Mouse (Mus musculus) embryonic facial prominence, embryonic 15.5 days (tissue): ENCODE measurements around the gene Trim2. TPM values are rescaled to one million over a fixed set of nuclear protein-coding genes. Genes with fewer than 3 reads are reported as not detected.
A peak's percentile ranks its signal among the peaks of the same experiment; 100 is the strongest.

Experiments used
- ATAC-seq: fragments of 200-750 bp; cut with Nextera tagmentation; 2 replicates; pipeline ENCODE4 v1.8.0; 2017; ENCODE audit warnings: low read depth, moderate TSS enrichment; ENCODE audit not compliant: insufficient number of reproducible peaks, low FRiP score, low TSS enrichment
- H3K27ac ChIP-seq: fragments of 300-500 bp; sonication (generic); replicated peaks from 2 replicates; pipeline ENCODE4 v1.5.1; 2015; ENCODE audit warnings: mild to moderate bottlenecking, inconsistent platforms
- H3K27me3 ChIP-seq: fragments of 300-500 bp; sonication (generic); 2 replicates; pipeline ENCODE4 v1.6.1; 2015; ENCODE audit warnings: inconsistent platforms
- H3K36me3 ChIP-seq: fragments of 300-500 bp; sonication (generic); 2 replicates; pipeline ENCODE4 v1.6.1; 2015; ENCODE audit warnings: mild to moderate bottlenecking, inconsistent platforms
- H3K4me1 ChIP-seq: fragments of 300-500 bp; sonication (generic); 2 replicates; pipeline ENCODE4 v1.6.1; 2015; ENCODE audit warnings: inconsistent platforms
- H3K4me2 ChIP-seq: fragments of 300-500 bp; sonication (generic); replicated peaks from 2 replicates; pipeline ENCODE4 v1.6.1; 2015; ENCODE audit warnings: mild to moderate bottlenecking, inconsistent platforms
- H3K4me3 ChIP-seq: fragments of 300-500 bp; sonication (generic); replicated peaks from 2 replicates; pipeline ENCODE4 v1.5.1; 2015; ENCODE audit warnings: mild to moderate bottlenecking, inconsistent platforms
- H3K9ac ChIP-seq: fragments of 300-500 bp; sonication (generic); 2 replicates; pipeline ENCODE4 v1.6.1; 2015; ENCODE audit warnings: inconsistent platforms
- H3K9me3 ChIP-seq: fragments of 300-500 bp; sonication (generic); replicated peaks from 2 replicates; pipeline ENCODE4 v1.6.1; 2016; ENCODE audit warnings: inconsistent platforms
- WGBS: fragments of 180-500 bp; shearing (Covaris S2); methylation state at CpG from one replicate; pipeline ENCODE4 v1.1.7; 2015; 5-methylcytosine and 5-hydroxymethylcytosine counted together
- polyA plus RNA-seq: library from polyadenylated mRNA; unstranded; fragments of >200 nt; fragmentation: Nextera tagmentation; extraction: Ambion mirVana; gene quantifications from 2 replicates; pipeline ENCODE4 v1.2.1, GENCODE M21; 2015

The Trim2 gene
- 29.5 and 31.0 TPM in 2 replicates for polyA plus RNA-seq

DNA sequence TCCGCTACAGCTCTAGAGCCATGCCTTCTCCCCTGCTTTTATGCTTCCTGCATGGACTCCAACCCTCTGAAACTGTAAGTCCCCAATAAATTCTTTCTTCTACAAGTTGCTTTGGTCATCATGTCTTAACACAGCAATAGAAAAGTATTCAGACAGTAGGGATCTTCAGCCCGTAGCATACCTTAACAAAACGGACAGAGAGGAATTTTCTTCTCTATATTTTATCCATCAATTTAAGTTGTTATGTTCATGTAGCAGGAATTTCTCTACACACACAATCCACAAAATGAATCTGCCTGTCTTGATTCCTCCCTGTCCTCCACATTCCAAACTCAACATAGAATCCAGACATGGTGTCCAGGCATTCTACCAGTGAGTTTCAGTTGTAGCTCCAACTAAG lies at the start of gene Trim2:
Trim2 (minus strand) TSS at position 101 of the 400 bp plus-strand sequence.
- no peak within 1 kb of the TSS for H3K27ac ChIP-seq
- no peak within 1 kb of the TSS for H3K4me3 ChIP-seq
- H3K9me3 ChIP-seq: no peaks in the 10 kb centered on the region
- 96% methylated on average over 3 of the region's 3 CpGs for WGBS
- no peak for ATAC-seq
- no peak within 1 kb of the TSS for H3K4me2 ChIP-seq
- no peaks in the 10 kb centered on the region for H3K36me3 ChIP-seq
- peaks cover 18% of the 10 kb centered on the region for H3K4me1 ChIP-seq
- H3K9ac ChIP-seq: no peak within 1 kb of the TSS
- H3K27me3 ChIP-seq: peaks cover 39% of the 10 kb centered on the region

DNA sequence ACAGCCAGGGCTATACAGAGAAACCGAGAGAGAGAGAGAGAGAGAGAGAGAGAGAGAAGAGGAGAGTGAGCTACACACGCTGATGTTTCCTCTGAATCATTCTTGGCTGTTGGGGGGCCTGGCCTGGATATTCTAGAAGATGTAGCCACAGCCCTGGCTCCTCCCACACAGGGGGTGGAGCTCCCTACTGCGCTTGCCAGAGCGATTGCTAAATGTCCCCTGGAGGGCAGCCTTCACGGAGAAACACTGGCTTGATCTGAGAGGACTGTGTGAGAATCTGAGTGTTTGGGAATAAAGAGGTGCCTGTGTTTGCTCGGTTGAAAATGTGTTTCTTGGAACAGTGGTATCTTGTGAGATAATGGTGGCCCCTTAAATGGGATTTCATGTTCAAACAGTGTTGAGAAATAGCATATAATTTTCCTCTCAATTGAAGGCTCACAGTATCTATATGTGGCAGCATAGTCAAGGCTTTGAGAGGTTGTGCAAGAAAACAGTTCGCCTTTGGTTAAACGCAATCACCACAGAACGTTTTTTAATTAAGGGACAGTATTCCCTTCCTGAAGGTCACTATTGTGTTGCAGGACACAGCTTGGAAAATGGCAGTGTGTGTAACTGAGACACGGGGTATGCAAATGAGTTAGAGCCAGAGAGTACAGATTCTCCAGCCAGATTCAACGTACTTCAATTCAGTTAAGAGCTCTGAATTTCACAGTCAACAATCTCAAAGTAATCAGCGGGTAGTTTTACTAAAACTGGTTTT lies 49.4 kb upstream of the Trim2 start:
- Histone ChIP-seq H3K27ac (peak overlapping the region; percentile 28; the same call in 1 of the 2 replicates), H3K4me2 (no peak overlapping the region), H3K9me3 (no peaks in the 10 kb centered on the region), H3K4me3 (no peak overlapping the region), H3K36me3 (no peaks in the 10 kb centered on the region), H3K4me1 (0 out of 2 replicates have a peak, but pooled peaks cover 2% of the 10 kb centered on the region), H3K9ac (no peak overlapping the region), H3K27me3 (no peaks in the 10 kb centered on the region)
- ATAC-seq: peak; percentile 47; the same call in 1 of the 2 replicates
- 42% methylated on average over 12 of the region's 12 CpGs for WGBS

DNA sequence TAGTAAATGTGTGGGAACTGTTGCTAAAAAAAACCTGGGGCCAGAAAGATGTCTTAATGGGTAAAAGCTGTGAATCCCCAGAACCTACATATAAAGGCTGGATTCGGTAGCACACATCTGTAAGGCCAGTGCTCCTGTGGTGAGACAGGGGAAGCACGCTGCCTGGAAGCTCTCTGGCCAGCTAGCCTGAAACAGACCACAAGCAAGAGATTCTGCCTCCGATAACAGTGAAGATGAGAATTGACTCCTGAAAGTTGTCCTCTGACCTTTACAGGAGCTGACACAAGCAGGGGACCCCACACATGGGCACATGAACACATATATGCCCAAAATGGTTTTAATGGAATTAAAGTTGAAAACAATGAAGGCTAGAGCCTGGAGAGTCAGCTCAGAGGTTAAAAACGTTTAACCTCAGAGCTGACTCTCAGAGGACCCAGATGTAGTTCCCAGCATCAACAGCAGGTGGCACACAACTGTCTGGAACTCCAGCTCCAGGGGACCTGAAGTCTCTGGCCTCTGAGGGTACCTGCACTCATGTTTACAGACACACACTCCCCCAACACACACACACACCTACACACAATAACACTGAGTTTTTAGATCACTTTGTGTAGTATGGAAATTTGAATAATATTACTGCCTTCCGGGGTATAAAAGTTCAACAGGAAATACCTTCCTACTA lies 45.8 kb upstream of the Trim2 start:
- 40% methylated on average over 5 of the region's 5 CpGs for WGBS
- H3K27ac ChIP-seq: no peak overlapping the region
- no peak overlapping the region for H3K4me2 ChIP-seq
- H3K4me1 ChIP-seq: 0 out of 2 replicates have a peak, but pooled peaks cover 2% of the 10 kb centered on the region
- H3K9ac ChIP-seq: no peak overlapping the region
- ATAC-seq: no peak
- no peaks in the 10 kb centered on the region for H3K27me3 ChIP-seq
- H3K9me3 ChIP-seq: no peaks in the 10 kb centered on the region
- H3K4me3 ChIP-seq: no peak overlapping the region
- no peaks in the 10 kb centered on the region for H3K36me3 ChIP-seq

DNA sequence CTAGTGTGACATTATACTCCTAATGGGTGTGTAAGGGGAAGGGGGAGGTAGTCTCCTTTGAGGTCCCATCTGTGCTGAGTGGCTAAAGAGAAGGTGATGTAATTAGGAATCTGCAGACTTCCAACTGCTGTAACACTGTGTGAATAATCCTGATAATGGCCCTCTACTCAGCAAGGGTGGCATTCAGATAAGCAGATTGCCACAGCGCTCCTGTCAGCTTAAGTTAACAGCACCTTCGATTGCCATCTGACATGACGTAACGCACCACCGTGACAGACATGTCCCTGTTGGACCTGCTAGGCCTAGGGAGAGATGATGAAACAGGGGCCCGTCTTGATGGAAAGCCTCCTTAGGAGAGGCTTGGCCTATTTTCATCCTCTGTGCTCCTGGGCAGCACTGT lies 43.6 kb upstream of the Trim2 start:
- peaks cover 12% of the 10 kb centered on the region; the same call in 1 of the 2 replicates for H3K4me1 ChIP-seq
- ATAC-seq: 0 out of 2 replicates have a peak, but pooled peaks have one; percentile 13
- no peak overlapping the region for H3K4me2 ChIP-seq
- WGBS: 76% methylated on average over 6 of the region's 6 CpGs
- H3K4me3 ChIP-seq: no peak overlapping the region
- H3K9me3 ChIP-seq: no peaks in the 10 kb centered on the region
- no peak overlapping the region for H3K9ac ChIP-seq
- no peak overlapping the region; the same call in 1 of the 2 replicates for H3K27ac ChIP-seq
- H3K27me3 ChIP-seq: no peaks in the 10 kb centered on the region
- no peaks in the 10 kb centered on the region for H3K36me3 ChIP-seq

DNA sequence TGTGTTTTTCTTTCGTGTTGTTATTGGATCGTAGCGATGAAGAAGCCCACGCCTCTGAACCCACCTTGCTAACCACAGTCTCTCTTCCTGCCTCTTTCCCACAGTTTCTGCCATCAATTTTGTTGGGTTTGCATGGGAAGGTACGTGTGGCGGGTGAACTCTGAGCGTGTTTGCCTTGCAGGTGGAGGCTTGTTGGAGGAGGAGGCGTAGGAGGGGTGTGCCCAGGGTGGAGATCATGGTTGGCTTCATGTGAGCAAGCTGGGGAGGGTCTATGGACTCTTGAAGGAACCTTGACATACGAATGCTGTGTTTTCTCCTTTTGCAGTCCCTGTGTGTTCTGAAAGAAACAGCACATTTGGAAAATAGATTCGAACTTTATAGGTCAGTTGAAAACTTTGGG lies 43.1 kb upstream of the Trim2 start:
- Histone ChIP-seq H3K4me3 (no peak overlapping the region), H3K4me2 (no peak overlapping the region)

DNA sequence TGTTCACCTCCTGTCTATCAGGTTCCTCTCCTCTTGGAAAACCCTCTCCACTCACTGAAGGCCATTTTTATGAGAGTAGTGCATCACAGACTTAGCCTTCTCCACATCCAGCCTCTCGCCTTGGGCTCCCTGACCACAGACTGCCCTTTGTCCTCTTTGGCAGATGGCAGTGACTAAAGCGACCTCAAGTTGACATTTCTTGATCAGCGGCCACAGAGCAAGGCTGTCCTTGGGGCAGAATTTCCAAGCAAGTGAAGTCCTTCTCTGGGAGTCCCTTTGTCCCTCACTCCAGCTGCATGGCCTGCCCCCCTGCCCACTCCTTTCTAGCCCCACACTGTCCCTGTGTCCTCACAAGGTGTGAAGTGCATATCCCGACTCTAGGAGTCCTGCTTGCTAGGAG lies 40.7 kb upstream of the Trim2 start:
- no peak for ATAC-seq
- 60% methylated on average over 4 of the region's 4 CpGs for WGBS
- no peak overlapping the region; the same call in 1 of the 2 replicates for H3K27ac ChIP-seq

More for the DNA sequence above, 43.1 kb upstream of the Trim2 start:
- WGBS: 76% methylated on average over 10 of the region's 10 CpGs
- no peaks in the 10 kb centered on the region for H3K36me3 ChIP-seq
- peaks cover 18% of the 10 kb centered on the region; the same call in 1 of the 2 replicates for H3K4me1 ChIP-seq
- H3K9me3 ChIP-seq: no peaks in the 10 kb centered on the region
- no peak for ATAC-seq
- no peak overlapping the region for H3K9ac ChIP-seq
- no peaks in the 10 kb centered on the region for H3K27me3 ChIP-seq
- no peak overlapping the region; the same call in 1 of the 2 replicates for H3K27ac ChIP-seq

DNA sequence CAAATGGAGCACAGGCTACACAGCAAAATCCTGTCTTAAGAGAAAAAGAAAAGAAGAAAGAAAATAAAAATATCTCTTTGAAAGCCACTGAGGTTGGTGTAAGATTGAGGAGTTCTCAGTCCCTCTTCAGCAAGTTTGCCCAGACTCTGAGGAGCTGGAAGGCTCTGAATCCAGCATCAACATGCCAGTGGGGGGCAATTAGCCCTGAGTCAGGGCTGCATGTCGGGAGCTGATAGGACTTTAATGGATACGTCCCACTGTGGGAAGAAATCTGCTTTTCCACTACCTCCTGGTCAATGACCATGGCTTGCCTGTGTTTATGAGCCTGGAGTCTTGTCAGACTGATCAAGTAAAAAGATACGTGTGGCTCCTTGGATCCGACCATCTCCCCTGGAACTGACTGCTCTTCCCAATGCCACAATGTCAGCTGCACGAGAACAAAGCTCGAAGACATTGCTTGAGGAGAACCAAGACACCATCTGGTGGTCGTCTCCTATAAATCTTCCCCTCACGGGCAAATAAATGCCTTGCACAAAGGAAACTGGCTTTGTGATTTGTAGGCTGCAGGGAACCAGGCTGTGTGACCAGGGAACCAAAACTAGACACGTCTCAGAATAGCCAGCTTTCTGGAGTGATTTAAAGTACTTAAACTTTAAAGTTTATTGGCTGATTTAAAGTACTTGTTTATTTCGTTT lies 39.9 kb upstream of the Trim2 start:
- 37% methylated on average over 10 of the region's 10 CpGs for WGBS

More for the DNA sequence above, 40.7 kb upstream of the Trim2 start:
- H3K4me2 ChIP-seq: no peak overlapping the region
- peaks cover 21% of the 10 kb centered on the region; the same call in 1 of the 2 replicates for H3K4me1 ChIP-seq
- no peaks in the 10 kb centered on the region for H3K36me3 ChIP-seq
- no peak overlapping the region for H3K4me3 ChIP-seq
- H3K27me3 ChIP-seq: no peaks in the 10 kb centered on the region
- no peaks in the 10 kb centered on the region for H3K9me3 ChIP-seq
- H3K9ac ChIP-seq: no peak overlapping the region

DNA sequence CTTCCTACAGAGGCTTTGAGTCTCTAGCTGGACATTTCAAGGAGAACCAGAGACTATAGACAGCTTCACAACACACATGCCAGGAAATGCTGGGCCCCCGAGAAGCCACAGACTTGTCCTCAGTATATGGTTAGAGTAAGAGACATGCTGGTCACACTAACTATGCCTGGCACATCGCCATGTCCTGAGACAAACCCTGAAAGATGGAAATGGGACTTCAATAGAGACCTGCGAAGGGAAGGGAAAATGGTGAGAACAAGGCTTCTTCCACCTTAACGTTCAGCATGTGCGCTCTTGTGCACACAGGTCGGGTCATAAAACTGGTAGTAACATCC lies 38.9 kb upstream of the Trim2 start:
- Histone ChIP-seq H3K27ac (no peak overlapping the region), H3K36me3 (no peaks in the 10 kb centered on the region), H3K4me1 (peaks cover 21% of the 10 kb centered on the region; the same call in 1 of the 2 replicates), H3K4me3 (peak overlapping the region; percentile 34; the same call in 1 of the 2 replicates), H3K27me3 (no peaks in the 10 kb centered on the region), H3K4me2 (peak overlapping the region; percentile 62), H3K9me3 (no peaks in the 10 kb centered on the region), H3K9ac (no peak overlapping the region)
- 52% methylated on average over 6 of the region's 6 CpGs for WGBS
- ATAC-seq: no peak

More for the DNA sequence above, 39.9 kb upstream of the Trim2 start:
- Histone ChIP-seq H3K9ac (no peak overlapping the region), H3K9me3 (no peaks in the 10 kb centered on the region), H3K4me2 (no peak overlapping the region), H3K36me3 (no peaks in the 10 kb centered on the region), H3K27me3 (no peaks in the 10 kb centered on the region), H3K4me3 (no peak overlapping the region), H3K27ac (no peak overlapping the region), H3K4me1 (peaks cover 21% of the 10 kb centered on the region; the same call in 1 of the 2 replicates)
- ATAC-seq: no peak

DNA sequence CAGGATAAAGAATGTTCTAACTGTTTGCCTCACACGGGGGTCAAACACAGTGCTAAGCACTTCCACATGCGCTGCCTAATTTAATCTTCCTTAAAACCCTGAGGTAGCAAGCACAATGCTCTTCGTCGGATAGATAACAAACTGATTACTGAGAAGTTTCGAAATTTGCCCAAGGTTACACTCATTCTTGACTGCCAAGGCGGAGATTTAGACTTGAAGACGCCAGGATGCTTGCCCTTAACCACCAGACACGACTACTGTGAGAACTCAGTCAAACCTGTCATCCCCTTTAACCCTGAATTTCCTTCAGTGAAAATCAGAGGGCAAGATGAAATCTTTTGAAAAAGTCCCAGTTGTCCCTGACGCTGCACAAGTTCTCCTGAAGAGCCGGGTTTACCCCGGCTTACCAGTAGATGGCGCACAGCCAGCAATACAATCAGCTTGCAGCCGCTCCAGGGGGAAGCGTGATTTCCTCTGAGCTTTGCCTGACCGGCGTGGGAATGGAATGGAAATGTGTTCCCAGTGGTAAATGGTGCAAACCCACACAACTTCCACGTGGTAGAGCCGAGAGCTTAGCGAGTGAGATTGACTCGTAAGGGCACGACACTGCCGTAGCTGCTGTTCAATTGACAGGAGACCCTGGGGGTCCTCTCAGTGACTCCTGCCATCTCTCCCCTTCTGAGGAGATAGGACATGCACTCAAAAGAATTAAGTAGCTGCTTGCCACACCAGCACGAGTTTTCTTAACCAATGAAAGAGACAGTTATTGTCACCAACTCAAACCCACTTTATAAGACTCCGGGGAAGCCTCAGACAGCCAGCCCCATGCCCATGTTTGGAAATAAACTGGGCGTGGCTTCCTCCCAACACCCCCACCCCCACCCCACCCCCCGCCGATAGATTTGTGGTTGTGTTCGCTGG lies 38.3 kb upstream of the Trim2 start:
- Histone ChIP-seq H3K27ac (no peak overlapping the region), H3K27me3 (no peaks in the 10 kb centered on the region), H3K36me3 (no peaks in the 10 kb centered on the region), H3K4me1 (peaks cover 21% of the 10 kb centered on the region; the same call in 1 of the 2 replicates), H3K4me2 (peak overlapping the region; percentile 62), H3K4me3 (peak overlapping the region; percentile 34), H3K9ac (no peak overlapping the region), H3K9me3 (no peaks in the 10 kb centered on the region)
- 5% methylated on average over 28 of the region's 28 CpGs for WGBS
- peak; percentile 45; the same call in 1 of the 2 replicates for ATAC-seq

DNA sequence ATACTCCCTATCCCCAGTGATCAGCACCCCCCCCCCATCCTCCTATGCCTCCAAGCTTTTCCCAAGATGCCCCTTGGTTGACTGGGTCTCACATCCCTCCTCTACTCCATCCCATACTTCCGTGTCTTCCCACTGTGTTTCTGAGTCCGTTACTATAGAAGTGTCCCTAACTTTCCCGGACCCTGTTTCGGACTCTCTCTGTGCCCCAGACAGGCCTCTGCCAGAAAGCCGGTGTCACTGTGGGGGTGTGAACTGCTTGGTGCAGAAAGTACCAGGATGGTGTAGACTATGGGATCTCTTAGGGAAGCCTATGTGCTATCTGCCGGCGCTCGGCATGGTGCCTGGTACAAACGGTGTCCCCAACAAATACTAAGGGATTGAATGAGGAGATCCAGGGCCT lies 36.4 kb upstream of the Trim2 start:
- no peak overlapping the region for H3K4me2 ChIP-seq
- 89% methylated on average over 9 of the region's 9 CpGs for WGBS

More for the DNA sequence above, 36.4 kb upstream of the Trim2 start:
- Histone ChIP-seq H3K4me1 (peaks cover 22% of the 10 kb centered on the region; the same call in 1 of the 2 replicates), H3K4me3 (no peak overlapping the region), H3K27ac (no peak overlapping the region), H3K9ac (no peak overlapping the region), H3K36me3 (no peaks in the 10 kb centered on the region), H3K9me3 (no peaks in the 10 kb centered on the region), H3K27me3 (no peaks in the 10 kb centered on the region)
- no peak for ATAC-seq
